21 mouse cellular contexts compared by ENCODE assay signal in genomic region chr7:99893967-99894366, GRCm38 (mm10). TPM values are rescaled to one million over a fixed set of nuclear protein-coding genes. Genes with fewer than 3 reads are reported as not detected.
DNase-seq lines count a peak whose midpoint lies in the region; ATAC-seq and TF ChIP-seq lines count a peak whose summit lies in the region.
"Had no signal": no experiment of that assay in that cellular context is flagged by ENCODE, and none has a peak within 500 bp of the region (broad histone marks: within the 10 kb centered on the region; RNA-seq: fewer than 3 reads in every experiment).

No protein-coding gene starts in this region.

- H3K4me2 ChIP-seq in midbrain, embryonic 15.5 days: no peak overlapping the region
- no peak overlapping the region for H3K4me2 ChIP-seq in midbrain, embryonic 14.5 days (ENCODE audit: low read length)
- H3K4me2 ChIP-seq: embryonic facial prominence, embryonic 13.5 days; forebrain, embryonic 12.5 days; heart, embryonic 11.5 days; heart, embryonic 15.5 days; hindbrain, embryonic 15.5 days had no signal

- peak; percentile 50 for DNase-seq in adrenal gland, adult 8-10 months
- DNase-seq in adrenal gland, postnatal 25 days: no peak
- DNase-seq in midbrain, embryonic 14.5 days: no peak
- DNase-seq in thymus, postnatal 25 days: peak; percentile 2
- no peak for DNase-seq in thymus, postnatal 14 days
- no peak for DNase-seq in lung, adult 2 months
- DNase-seq: cerebellum, adult 18-20 months; cerebellum, adult 9-11 months; cerebellum, postnatal 36 days; gastrocnemius, postnatal 10 days; heart, adult 2 months; heart, postnatal 14 days had no signal

- H3K27ac ChIP-seq in midbrain, embryonic 15.5 days: peak overlapping the region; percentile 42
- H3K27ac ChIP-seq in midbrain, embryonic 14.5 days (replicated peaks; ENCODE audit: low read depth, low read length): no peak overlapping the region
- H3K27ac ChIP-seq: embryonic facial prominence, embryonic 13.5 days; forebrain, embryonic 12.5 days; heart, adult 2 months; heart, embryonic 15.5 days; hindbrain, embryonic 15.5 days had no signal

- ATAC-seq in midbrain, embryonic 15.5 days (replicated peaks): no peak
- ATAC-seq in midbrain, embryonic 14.5 days (ENCODE audit: low FRiP score, low TSS enrichment): no peak
- ATAC-seq: forebrain, embryonic 16.5 days had no signal

- H3K27me3 ChIP-seq in midbrain, embryonic 15.5 days (replicated peaks): no peaks in the 10 kb centered on the region
- no peaks in the 10 kb centered on the region for H3K27me3 ChIP-seq in midbrain, embryonic 14.5 days (ENCODE audit: control insufficient read depth, insufficient read depth, low read length)
- H3K27me3 ChIP-seq: CH12.LX; embryonic facial prominence, embryonic 13.5 days; forebrain, embryonic 12.5 days; heart, embryonic 15.5 days; hindbrain, embryonic 15.5 days had no signal

- TF ChIP-seq CTCF in lung, adult 2 months (IDR thresholded peaks at IDR 0.05; ENCODE audit: insufficient read depth, low read length): no peak

- H3K4me3 ChIP-seq in midbrain, embryonic 15.5 days: no peak overlapping the region
- no peak overlapping the region for H3K4me3 ChIP-seq in midbrain, embryonic 14.5 days (replicated peaks; ENCODE audit: low read depth, low read length)
- H3K4me3 ChIP-seq in lung, adult 2 months (replicated peaks; ENCODE audit: extremely low read depth, low read depth, low read length): no peak overlapping the region
- H3K4me3 ChIP-seq: embryonic facial prominence, embryonic 13.5 days; forebrain, embryonic 12.5 days; heart, adult 2 months; heart, embryonic 15.5 days; hindbrain, embryonic 15.5 days had no signal

- no peaks in the 10 kb centered on the region for H3K9me3 ChIP-seq in midbrain, embryonic 15.5 days
- H3K9me3 ChIP-seq in midbrain, embryonic 14.5 days (ENCODE audit: control insufficient read depth, low read length): no peaks in the 10 kb centered on the region
- H3K9me3 ChIP-seq: embryonic facial prominence, embryonic 13.5 days; forebrain, embryonic 12.5 days; heart, embryonic 15.5 days; hindbrain, embryonic 15.5 days had no signal

- 73% methylated on average over 3 of the region's 3 CpGs for WGBS in midbrain, embryonic 15.5 days
- WGBS in midbrain, embryonic 14.5 days: 81% methylated on average over 3 of the region's 3 CpGs
- WGBS in lung, adult 2 months: 86% methylated on average over 3 of the region's 3 CpGs

- no peaks in the 10 kb centered on the region for H3K36me3 ChIP-seq in midbrain, embryonic 15.5 days (replicated peaks)
- H3K36me3 ChIP-seq in midbrain, embryonic 14.5 days (ENCODE audit: control insufficient read depth, insufficient read depth, low read length): no peaks in the 10 kb centered on the region
- H3K36me3 ChIP-seq: embryonic facial prominence, embryonic 13.5 days; forebrain, embryonic 12.5 days; heart, embryonic 15.5 days; hindbrain, embryonic 15.5 days had no signal

- H3K4me1 ChIP-seq in midbrain, embryonic 15.5 days: peaks cover 24% of the 10 kb centered on the region; the same call in 1 of the 2 replicates
- H3K4me1 ChIP-seq in midbrain, embryonic 14.5 days (ENCODE audit: control insufficient read depth, insufficient read depth, low read length): peaks cover 14% of the 10 kb centered on the region
- H3K4me1 ChIP-seq in lung, adult 2 months (ENCODE audit: control insufficient read depth, insufficient read depth, low read length): no peaks in the 10 kb centered on the region
- H3K4me1 ChIP-seq: embryonic facial prominence, embryonic 13.5 days had no signal

- TF ChIP-seq POLR2A in lung, adult 2 months (IDR thresholded peaks at IDR 0.05; ENCODE audit: borderline replicate concordance, extremely low read depth, low read depth, low read length): no peak

- no peak overlapping the region for H3K9ac ChIP-seq in midbrain, embryonic 15.5 days
- no peak overlapping the region for H3K9ac ChIP-seq in midbrain, embryonic 14.5 days (replicated peaks; ENCODE audit: low read length)
- H3K9ac ChIP-seq: embryonic facial prominence, embryonic 13.5 days; forebrain, embryonic 12.5 days; heart, embryonic 15.5 days; hindbrain, embryonic 15.5 days had no signal

RNA-seq across cellular contexts. Expression of gene Spcs2, which starts 30.7 kb away (rescaled TPM):
- 100 to 1,000 TPM; 194 to 235 (median 202) TPM for total RNA-seq in adrenal gland, adult 8-10 months (2022)
- 156 and 170 TPM in 2 replicates for total RNA-seq in adrenal gland, postnatal 25 days (2021)
- polyA plus RNA-seq in midbrain, embryonic 15.5 days (2015; fragmentation: Nextera tagmentation; extraction: Ambion mirVana): 262 and 264 TPM in 2 replicates
- polyA plus RNA-seq in midbrain, embryonic 14.5 days (2014; fragmentation: Nextera tagmentation; extraction: Ambion mirVana): 285 and 286 TPM in 2 replicates
- 21.5 and 45.6 TPM in 2 replicates for polyA plus RNA-seq in lung, adult 2 months (2012; rRNA removed)

RNA-seq across cellular contexts. Expression of gene Xrra1, which starts 35.1 kb away (rescaled TPM):
- total RNA-seq in adrenal gland, adult 8-10 months (2022): 1 to 10 TPM in 2 of 4 experiments, under 1 TPM in 2; 0.35 to 4.6 (median 2.3) TPM
- total RNA-seq in adrenal gland, postnatal 25 days (2021): 2.9 and 6.4 TPM in 2 replicates
- polyA plus RNA-seq in midbrain, embryonic 15.5 days (2015; fragmentation: Nextera tagmentation; extraction: Ambion mirVana): 1.0 and 1.1 TPM in 2 replicates
- polyA plus RNA-seq in midbrain, embryonic 14.5 days (2014; fragmentation: Nextera tagmentation; extraction: Ambion mirVana): 1.0 and 1.2 TPM in 2 replicates
- 0.87 and 1.1 TPM in 2 replicates for polyA plus RNA-seq in lung, adult 2 months (2012; rRNA removed)
- total RNA-seq: hematopoietic stem cell, adult 5-6 weeks had no signal

Comparison
In these comparisons a context has a peak if more than half of its experiments do, and no peak if none do; other contexts are left out.
1. DNase-seq: peak in adrenal gland, adult 8-10 months (single experiment) and thymus, postnatal 25 days (single experiment); none in adrenal gland, postnatal 25 days (single experiment), midbrain, embryonic 14.5 days (single experiment), thymus, postnatal 14 days (single experiment) and lung, adult 2 months (single experiment).